In genomic region chr15:99438966-99439698, GRCm38 (mm10) we compare ENCODE assay signal across 15 mouse cellular contexts. TPM values are rescaled to one million over a fixed set of nuclear protein-coding genes. Genes with fewer than 3 reads are reported as not detected.
DNase-seq lines count a peak whose midpoint lies in the region; ATAC-seq and TF ChIP-seq lines count a peak whose summit lies in the region.
"Had no signal": no experiment of that assay in that cellular context is flagged by ENCODE, and none has a peak within 500 bp of the region (broad histone marks: within the 10 kb centered on the region; RNA-seq: fewer than 3 reads in every experiment).

No protein-coding gene starts in this region.

- H3K9me3 ChIP-seq in heart, embryonic 16.5 days (replicated peaks; ENCODE audit: control insufficient read depth, low read length): no peaks in the 10 kb centered on the region
- H3K9me3 ChIP-seq in heart, embryonic 12.5 days (replicated peaks): no peaks in the 10 kb centered on the region
- no peaks in the 10 kb centered on the region for H3K9me3 ChIP-seq in stomach, embryonic 14.5 days (ENCODE audit: control insufficient read depth, low read depth, low read length)
- H3K9me3 ChIP-seq in stomach, postnatal 0 days (ENCODE audit: control insufficient read depth, low read length): no peaks in the 10 kb centered on the region
- no peaks in the 10 kb centered on the region for H3K9me3 ChIP-seq in intestine, embryonic 15.5 days
- no peaks in the 10 kb centered on the region for H3K9me3 ChIP-seq in midbrain, postnatal 0 days (ENCODE audit: low read length)
- H3K9me3 ChIP-seq: liver, embryonic 15.5 days had no signal

- no peak for DNase-seq in stomach, postnatal 0 days (ENCODE audit: low spot score)
- DNase-seq in midbrain, postnatal 0 days (ENCODE audit: low spot score): no peak
- no peak for DNase-seq in urinary bladder, adult 2 months (ENCODE audit: low spot score)
- DNase-seq: adrenal gland, adult 8-10 months; cerebellum, adult 9-10 months; left cerebral cortex, postnatal 4 days; retina, postnatal 1 day had no signal

- no peak for ATAC-seq in heart, embryonic 16.5 days (replicated peaks; ENCODE audit: extremely low read depth, insufficient read depth, low FRiP score)
- no peak for ATAC-seq in heart, embryonic 12.5 days (ENCODE audit: insufficient number of reproducible peaks, low FRiP score)
- ATAC-seq in stomach, embryonic 14.5 days (ENCODE audit: insufficient number of reproducible peaks, insufficient read depth, low FRiP score, low read depth): no peak
- ATAC-seq in stomach, postnatal 0 days (ENCODE audit: low FRiP score, low TSS enrichment): no peak
- ATAC-seq in intestine, embryonic 15.5 days: 0 out of 2 replicates have a peak, but pooled peaks have one; percentile 13
- ATAC-seq in midbrain, postnatal 0 days (ENCODE audit: low FRiP score): no peak
- ATAC-seq: hindbrain, embryonic 16.5 days; midbrain, embryonic 16.5 days had no signal

- H3K4me1 ChIP-seq in heart, embryonic 16.5 days (ENCODE audit: control insufficient read depth, insufficient read depth, low read length): peaks cover 47% of the 10 kb centered on the region
- H3K4me1 ChIP-seq in heart, embryonic 12.5 days (replicated peaks): peaks cover 68% of the 10 kb centered on the region
- peaks cover 43% of the 10 kb centered on the region for H3K4me1 ChIP-seq in stomach, embryonic 14.5 days (ENCODE audit: control insufficient read depth, insufficient read depth, low read length)
- H3K4me1 ChIP-seq in stomach, postnatal 0 days (replicated peaks; ENCODE audit: control insufficient read depth, insufficient read depth): peaks cover 3% of the 10 kb centered on the region
- H3K4me1 ChIP-seq in intestine, embryonic 15.5 days (replicated peaks): peaks cover 53% of the 10 kb centered on the region
- no peaks in the 10 kb centered on the region for H3K4me1 ChIP-seq in midbrain, postnatal 0 days (ENCODE audit: insufficient read depth, low read length)

- H3K36me3 ChIP-seq in heart, embryonic 16.5 days (ENCODE audit: control insufficient read depth, insufficient read depth): no peaks in the 10 kb centered on the region
- peaks cover 30% of the 10 kb centered on the region for H3K36me3 ChIP-seq in heart, embryonic 12.5 days
- no peaks in the 10 kb centered on the region; the same call in 1 of the 2 replicates for H3K36me3 ChIP-seq in stomach, embryonic 14.5 days (ENCODE audit: control insufficient read depth, insufficient read depth, low read length)
- H3K36me3 ChIP-seq in stomach, postnatal 0 days (ENCODE audit: control insufficient read depth, insufficient read depth, low read length): no peaks in the 10 kb centered on the region
- H3K36me3 ChIP-seq in intestine, embryonic 15.5 days: no peaks in the 10 kb centered on the region
- H3K36me3 ChIP-seq in midbrain, postnatal 0 days (ENCODE audit: insufficient read depth, low read length): no peaks in the 10 kb centered on the region
- H3K36me3 ChIP-seq: liver, embryonic 15.5 days had no signal

- no peak overlapping the region for H3K4me3 ChIP-seq in heart, embryonic 16.5 days (ENCODE audit: low read length)
- no peak overlapping the region for H3K4me3 ChIP-seq in heart, embryonic 12.5 days
- H3K4me3 ChIP-seq in stomach, embryonic 14.5 days (ENCODE audit: low read depth, low read length): no peak overlapping the region
- H3K4me3 ChIP-seq in stomach, postnatal 0 days (ENCODE audit: low read depth, low read length): no peak overlapping the region
- no peak overlapping the region for H3K4me3 ChIP-seq in intestine, embryonic 15.5 days (replicated peaks)
- H3K4me3 ChIP-seq in midbrain, postnatal 0 days (ENCODE audit: low read depth, low read length): no peak overlapping the region
- H3K4me3 ChIP-seq: liver, embryonic 15.5 days had no signal

- no peaks in the 10 kb centered on the region for H3K27me3 ChIP-seq in heart, embryonic 16.5 days (ENCODE audit: control insufficient read depth, insufficient read depth, low read length)
- no peaks in the 10 kb centered on the region for H3K27me3 ChIP-seq in heart, embryonic 12.5 days (replicated peaks)
- no peaks in the 10 kb centered on the region for H3K27me3 ChIP-seq in stomach, embryonic 14.5 days (ENCODE audit: control insufficient read depth, insufficient read depth, low read length)
- no peaks in the 10 kb centered on the region for H3K27me3 ChIP-seq in stomach, postnatal 0 days (ENCODE audit: control insufficient read depth, insufficient read depth, low read length)
- H3K27me3 ChIP-seq in intestine, embryonic 15.5 days (replicated peaks): no peaks in the 10 kb centered on the region
- no peaks in the 10 kb centered on the region for H3K27me3 ChIP-seq in midbrain, postnatal 0 days (ENCODE audit: insufficient read depth, low read length)
- H3K27me3 ChIP-seq: liver, embryonic 15.5 days had no signal

- TF ChIP-seq EP300 in stomach, postnatal 0 days (optimal IDR thresholded peaks at IDR 0.05): no peak

- no peak for TF ChIP-seq CTCF in stomach, postnatal 0 days (IDR thresholded peaks at IDR 0.05; ENCODE audit: low read depth)
- TF ChIP-seq CTCF in midbrain, postnatal 0 days (IDR thresholded peaks at IDR 0.05): no peak

- 71% methylated on average over 8 of the region's 8 CpGs for WGBS in heart, embryonic 16.5 days
- 76% methylated on average over 8 of the region's 8 CpGs for WGBS in heart, embryonic 12.5 days
- 73% methylated on average over 8 of the region's 8 CpGs for WGBS in stomach, embryonic 14.5 days
- WGBS in stomach, postnatal 0 days: 60% methylated on average over 8 of the region's 8 CpGs
- WGBS in intestine, embryonic 15.5 days: 71% methylated on average over 8 of the region's 8 CpGs
- WGBS in midbrain, postnatal 0 days: 87% methylated on average over 8 of the region's 8 CpGs

- H3K9ac ChIP-seq in heart, embryonic 16.5 days (ENCODE audit: low read length): 0 out of 2 replicates have a peak overlapping the region, but pooled peaks have one; percentile 19
- H3K9ac ChIP-seq in heart, embryonic 12.5 days: no peak overlapping the region
- H3K9ac ChIP-seq in stomach, embryonic 14.5 days (replicated peaks; ENCODE audit: low read depth, low read length): no peak overlapping the region; the same call in 1 of the 2 replicates
- no peak overlapping the region for H3K9ac ChIP-seq in stomach, postnatal 0 days (ENCODE audit: low read length)
- H3K9ac ChIP-seq in intestine, embryonic 15.5 days: no peak overlapping the region
- H3K9ac ChIP-seq in midbrain, postnatal 0 days (replicated peaks; ENCODE audit: low read length, poor library complexity, severe bottlenecking): no peak overlapping the region
- H3K9ac ChIP-seq: liver, embryonic 15.5 days had no signal

- no peak overlapping the region; the same call in 1 of the 2 replicates for H3K4me2 ChIP-seq in heart, embryonic 16.5 days (ENCODE audit: low read depth, low read length)
- no peak overlapping the region for H3K4me2 ChIP-seq in heart, embryonic 12.5 days
- H3K4me2 ChIP-seq in stomach, embryonic 14.5 days (replicated peaks; ENCODE audit: low read depth, low read length): no peak overlapping the region
- no peak overlapping the region for H3K4me2 ChIP-seq in stomach, postnatal 0 days (replicated peaks; ENCODE audit: low read depth)
- no peak overlapping the region for H3K4me2 ChIP-seq in intestine, embryonic 15.5 days (replicated peaks)
- no peak overlapping the region for H3K4me2 ChIP-seq in midbrain, postnatal 0 days (ENCODE audit: low read depth, low read length, poor library complexity, severe bottlenecking)
- H3K4me2 ChIP-seq: liver, embryonic 15.5 days had no signal

- H3K27ac ChIP-seq in heart, embryonic 16.5 days (ENCODE audit: low read length): peak overlapping the region; percentile 52
- no peak overlapping the region for H3K27ac ChIP-seq in heart, embryonic 12.5 days (ENCODE audit: poor library complexity, severe bottlenecking)
- peak overlapping the region; percentile 52; the same call in 1 of the 2 replicates for H3K27ac ChIP-seq in stomach, embryonic 14.5 days (ENCODE audit: low read length)
- no peak overlapping the region; the same call in 1 of the 2 replicates for H3K27ac ChIP-seq in stomach, postnatal 0 days (replicated peaks)
- peak overlapping the region; percentile 62 for H3K27ac ChIP-seq in intestine, embryonic 15.5 days
- no peak overlapping the region for H3K27ac ChIP-seq in midbrain, postnatal 0 days (ENCODE audit: low read depth, low read length)
- H3K27ac ChIP-seq: kidney, postnatal 0 days; liver, embryonic 15.5 days had no signal

RNA-seq across cellular contexts. Expression of gene Nckap5l, which starts 18.4 kb away (rescaled TPM):
- 6.6 and 7.9 TPM in 2 replicates for polyA plus RNA-seq in heart, embryonic 16.5 days (2015; fragmentation: Nextera tagmentation; extraction: Ambion mirVana)
- polyA plus RNA-seq in heart, embryonic 12.5 days (2016; fragmentation: Nextera tagmentation; extraction: Ambion mirVana): 11.4 and 12.0 TPM in 2 replicates
- polyA plus RNA-seq in stomach, embryonic 14.5 days (2014; fragmentation: Nextera tagmentation; extraction: Ambion mirVana): 8.9 and 9.3 TPM in 2 replicates
- 2.1 and 2.4 TPM in 2 replicates for polyA plus RNA-seq in stomach, postnatal 0 days (2015; fragmentation: Nextera tagmentation; extraction: Ambion mirVana)
- 4.7 and 5.9 TPM in 2 replicates for polyA plus RNA-seq in intestine, embryonic 15.5 days (2015; fragmentation: Nextera tagmentation; extraction: Ambion mirVana)
- 20.2 and 24.1 TPM in 2 replicates for total RNA-seq in midbrain, postnatal 0 days (2014; rRNA removed)
- 11.4 and 12.2 TPM in 2 replicates for polyA plus RNA-seq in midbrain, postnatal 0 days (2015; fragmentation: Nextera tagmentation; extraction: Ambion mirVana)
- 3.3 and 5.0 TPM in 2 replicates for polyA plus RNA-seq in urinary bladder, adult 2 months (2012; rRNA removed)

RNA-seq across cellular contexts. Expression of gene Bcdin3d, which starts 35.4 kb away (rescaled TPM):
- 12.5 and 13.0 TPM in 2 replicates for polyA plus RNA-seq in heart, embryonic 16.5 days (2015; fragmentation: Nextera tagmentation; extraction: Ambion mirVana)
- 11.3 and 12.2 TPM in 2 replicates for polyA plus RNA-seq in heart, embryonic 12.5 days (2016; fragmentation: Nextera tagmentation; extraction: Ambion mirVana)
- polyA plus RNA-seq in stomach, embryonic 14.5 days (2014; fragmentation: Nextera tagmentation; extraction: Ambion mirVana): 12.9 and 16.7 TPM in 2 replicates
- 9.3 and 10.4 TPM in 2 replicates for polyA plus RNA-seq in stomach, postnatal 0 days (2015; fragmentation: Nextera tagmentation; extraction: Ambion mirVana)
- 13.2 and 15.6 TPM in 2 replicates for polyA plus RNA-seq in intestine, embryonic 15.5 days (2015; fragmentation: Nextera tagmentation; extraction: Ambion mirVana)
- 11.7 and 12.4 TPM in 2 replicates for total RNA-seq in midbrain, postnatal 0 days (2014; rRNA removed)
- polyA plus RNA-seq in midbrain, postnatal 0 days (2015; fragmentation: Nextera tagmentation; extraction: Ambion mirVana): 12.6 and 14.6 TPM in 2 replicates
- polyA plus RNA-seq in urinary bladder, adult 2 months (2012; rRNA removed): 5.7 and 5.9 TPM in 2 replicates

RNA-seq across cellular contexts. Expression of gene Tmbim6, which starts 46.5 kb away (rescaled TPM):
- 273 and 290 TPM in 2 replicates for polyA plus RNA-seq in heart, embryonic 16.5 days (2015; fragmentation: Nextera tagmentation; extraction: Ambion mirVana)
- polyA plus RNA-seq in heart, embryonic 12.5 days (2016; fragmentation: Nextera tagmentation; extraction: Ambion mirVana): 251 and 253 TPM in 2 replicates
- 317 and 355 TPM in 2 replicates for polyA plus RNA-seq in stomach, embryonic 14.5 days (2014; fragmentation: Nextera tagmentation; extraction: Ambion mirVana)
- 469 and 479 TPM in 2 replicates for polyA plus RNA-seq in stomach, postnatal 0 days (2015; fragmentation: Nextera tagmentation; extraction: Ambion mirVana)
- 530 and 607 TPM in 2 replicates for polyA plus RNA-seq in intestine, embryonic 15.5 days (2015; fragmentation: Nextera tagmentation; extraction: Ambion mirVana)
- total RNA-seq in midbrain, postnatal 0 days (2014; rRNA removed): 270 and 327 TPM in 2 replicates
- polyA plus RNA-seq in midbrain, postnatal 0 days (2015; fragmentation: Nextera tagmentation; extraction: Ambion mirVana): 327 and 348 TPM in 2 replicates
- polyA plus RNA-seq in urinary bladder, adult 2 months (2012; rRNA removed): 331 and 342 TPM in 2 replicates

Comparison
In these comparisons a context has a peak if more than half of its experiments do, and no peak if none do; other contexts are left out.
1. H3K27ac ChIP-seq: peak in heart, embryonic 16.5 days (single experiment), stomach, embryonic 14.5 days (single experiment) and intestine, embryonic 15.5 days (single experiment); none in heart, embryonic 12.5 days (single experiment), stomach, postnatal 0 days (single experiment) and midbrain, postnatal 0 days (single experiment).